Mouse (Mus musculus) activated CD4-positive, CD25-positive, alpha-beta regulatory T cell, adult 4 months (primary cell): ENCODE results near the gene Parva. TPM values are rescaled to one million over a fixed set of nuclear protein-coding genes. Genes with fewer than 3 reads are reported as not detected.

Experiments
- ATAC-seq: one replicate; pipeline ENCODE4 v1.8.0; 2017
- polyA plus RNA-seq, 2 experiments: library from polyadenylated mRNA; unstranded; fragments of 100-300 nt; shearing (Covaris generic); gene quantifications; one replicate each; pipeline ENCODE4 v1.2.1; 2017

Parva gene
- polyA plus RNA-seq, 2 experiments from 2014 or later = not detected

DNA sequence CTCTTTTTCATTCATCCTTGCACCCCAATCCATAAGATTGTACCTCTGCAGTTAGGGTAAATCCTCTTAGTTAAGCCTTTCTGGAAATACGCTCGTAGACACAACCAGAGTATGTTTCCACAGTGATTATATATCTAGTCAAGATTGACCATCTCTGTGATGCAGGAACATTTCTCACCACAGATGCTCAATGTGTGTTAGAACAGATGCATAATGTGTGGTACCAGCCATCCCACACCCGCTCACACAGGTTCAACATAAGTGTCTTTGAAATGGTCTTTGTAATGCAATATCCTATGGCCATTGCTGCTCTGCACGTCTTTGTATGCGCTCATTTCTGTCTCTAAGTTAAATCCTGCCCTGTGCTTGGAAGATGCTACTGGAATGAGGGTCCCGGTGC lies 98.2 kb downstream of the Parva start:
- ATAC-seq = no peak

DNA sequence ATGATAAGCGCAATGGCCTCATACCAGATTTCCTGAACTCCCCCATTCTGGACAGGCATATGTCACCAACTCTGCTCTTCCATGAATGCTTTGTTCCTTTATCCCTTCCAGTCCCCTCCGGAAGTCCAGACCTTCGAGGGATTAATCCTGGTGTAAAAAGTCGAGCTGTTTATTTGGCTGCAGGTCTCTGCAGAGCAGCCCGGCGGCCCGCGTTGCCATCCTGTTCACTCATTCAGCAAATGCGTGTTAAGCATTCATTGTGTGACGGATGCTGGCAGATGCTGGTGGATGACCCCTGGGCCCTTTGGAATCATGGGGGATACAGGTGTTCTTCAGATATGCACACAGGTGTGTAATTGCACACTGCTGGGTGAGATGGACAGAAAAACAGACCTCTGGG lies 98.9 kb downstream of the Parva start:
- no peak for ATAC-seq

DNA sequence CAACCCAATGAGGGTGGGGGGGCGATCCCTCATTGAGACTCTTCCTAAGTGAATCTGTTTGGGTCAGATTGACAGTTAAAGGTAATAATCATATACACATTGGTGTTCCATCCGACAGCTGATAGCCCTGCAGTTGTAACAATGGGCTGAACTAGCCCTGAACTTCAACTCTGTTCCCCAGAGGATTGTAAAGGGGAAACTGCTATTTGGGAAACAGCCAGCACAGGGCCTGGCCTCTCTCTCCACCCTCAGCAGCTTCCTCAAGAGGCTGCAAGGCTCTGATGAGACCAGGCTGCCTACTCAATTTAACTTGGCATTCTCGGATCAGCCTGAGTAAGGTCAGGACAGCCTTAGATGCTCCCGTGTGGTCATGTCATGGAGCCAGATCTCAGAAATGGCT lies 99.9 kb downstream of the Parva start:
- ATAC-seq = no peak

DNA sequence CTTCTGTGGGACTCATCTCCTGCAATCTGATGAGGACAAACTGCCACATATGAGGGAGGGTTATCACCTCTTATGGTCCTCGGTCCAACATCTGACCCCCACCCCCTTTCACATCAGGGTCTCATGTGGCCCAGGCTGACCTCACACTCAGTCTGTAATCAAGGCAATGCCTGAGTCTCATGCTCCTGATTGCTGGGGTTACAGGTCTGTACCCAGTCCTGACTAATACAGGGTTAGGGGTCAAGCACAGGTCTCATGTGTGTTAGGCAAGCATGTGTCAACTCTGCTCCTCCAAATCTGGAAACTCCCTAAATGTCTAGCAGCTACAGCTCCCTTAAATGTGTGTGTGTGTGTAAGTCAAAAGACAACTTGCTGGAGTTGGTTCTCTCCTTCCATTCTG lies 100.8 kb downstream of the Parva start:
- no peak for ATAC-seq

DNA sequence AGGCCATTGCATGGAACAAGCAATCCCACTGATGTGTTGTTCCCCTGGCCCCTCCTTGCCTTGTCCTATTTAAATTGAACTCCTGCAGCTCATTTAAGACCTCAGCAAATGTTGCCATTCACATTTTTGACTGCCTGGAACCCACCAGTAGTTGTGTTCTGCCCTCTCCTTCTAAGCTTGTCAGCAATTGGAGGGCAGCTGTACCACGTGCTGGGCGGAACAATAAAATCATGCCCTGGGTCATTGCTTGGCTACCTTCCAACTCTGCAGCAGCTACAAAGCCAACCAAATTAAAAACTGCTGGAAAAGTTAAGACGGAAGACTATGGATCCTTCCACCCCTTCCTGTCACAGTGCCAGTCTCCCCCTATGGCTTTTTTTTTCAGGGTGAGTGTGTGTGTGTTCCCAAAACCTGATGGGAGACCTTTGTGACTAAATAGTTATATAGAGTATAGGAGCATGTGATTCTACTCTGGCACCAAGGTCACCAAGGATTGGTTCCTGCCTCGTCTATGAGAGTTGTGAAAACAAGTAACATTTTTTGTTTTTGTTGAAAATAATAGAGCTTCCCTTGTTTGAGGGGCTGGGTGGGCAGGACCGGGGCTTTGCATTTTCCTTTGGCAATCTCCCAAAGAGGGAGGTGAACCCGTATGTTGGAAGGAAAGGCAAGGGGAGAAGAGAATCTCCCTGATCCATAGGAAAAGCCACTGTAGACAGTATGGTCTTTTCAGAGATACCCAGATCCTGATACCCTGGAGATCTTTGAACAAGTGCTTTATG lies 101.5 kb downstream of the Parva start:
- no peak for ATAC-seq

DNA sequence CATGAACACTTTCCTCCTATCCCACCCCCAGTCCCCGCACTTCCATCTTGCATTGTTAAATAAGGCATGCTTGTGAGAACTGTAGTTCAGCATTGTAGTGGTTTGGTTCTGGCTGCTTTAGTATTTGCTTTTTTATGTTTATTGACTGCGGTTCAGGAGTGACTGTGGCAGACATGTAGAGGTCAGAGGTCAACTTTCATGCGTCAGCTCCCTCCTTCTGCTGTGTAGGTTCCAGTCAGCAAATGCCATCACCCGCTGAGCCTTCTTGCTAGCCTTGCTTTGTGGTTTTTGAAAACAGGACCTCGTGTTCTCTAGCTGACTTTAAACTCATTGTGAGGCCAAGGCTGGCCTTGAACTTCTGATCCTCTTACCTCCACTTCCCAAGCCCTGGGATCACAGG lies 103.6 kb downstream of the Parva start:
- ATAC-seq = no peak

DNA sequence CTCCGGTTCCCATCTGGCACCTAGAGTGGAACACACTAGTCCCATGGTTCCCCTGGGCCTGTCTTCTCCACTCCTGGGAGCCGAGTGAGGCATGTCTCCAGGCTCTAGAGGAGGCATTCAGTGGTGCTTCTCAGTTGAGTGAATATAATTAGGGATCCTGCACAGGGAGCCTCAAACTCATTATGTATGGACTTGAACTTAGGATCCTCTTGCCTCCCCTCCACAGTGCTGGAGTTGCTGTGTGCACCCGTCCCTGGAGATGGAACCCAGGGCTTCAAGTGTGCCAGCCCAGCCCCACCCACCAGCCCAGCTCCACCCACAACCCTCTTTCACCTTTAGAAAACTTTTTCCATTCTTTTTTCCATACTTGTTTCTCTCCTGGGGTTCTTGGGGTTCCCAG lies 106.8 kb downstream of the Parva start:
- ATAC-seq = no peak

DNA sequence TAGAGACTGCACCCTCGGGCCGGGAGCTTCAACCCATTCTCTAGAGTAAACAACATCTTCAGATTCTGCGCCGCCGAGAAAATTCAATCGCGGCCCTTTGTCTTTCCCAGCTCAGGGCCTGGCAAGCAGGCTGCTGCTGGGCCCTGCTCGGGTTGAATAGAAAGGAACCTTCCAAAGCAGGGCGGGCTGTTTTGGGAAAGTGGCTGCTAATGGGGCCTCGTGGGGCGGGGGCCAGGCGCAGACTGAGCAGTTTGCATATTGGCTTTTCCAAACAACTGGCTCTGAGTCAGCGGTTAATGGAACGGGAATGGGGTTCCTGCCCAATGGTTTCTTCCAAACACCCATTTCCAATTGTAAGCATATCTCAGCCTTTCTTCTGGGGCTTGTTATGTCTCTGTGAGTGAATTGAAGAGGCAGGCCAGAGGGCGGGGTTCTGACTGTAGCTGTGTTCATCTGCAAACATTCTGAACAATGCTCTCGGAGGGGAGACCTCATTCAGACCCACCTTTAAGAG lies 108.2 kb downstream of the Parva start:
- ATAC-seq = no peak

DNA sequence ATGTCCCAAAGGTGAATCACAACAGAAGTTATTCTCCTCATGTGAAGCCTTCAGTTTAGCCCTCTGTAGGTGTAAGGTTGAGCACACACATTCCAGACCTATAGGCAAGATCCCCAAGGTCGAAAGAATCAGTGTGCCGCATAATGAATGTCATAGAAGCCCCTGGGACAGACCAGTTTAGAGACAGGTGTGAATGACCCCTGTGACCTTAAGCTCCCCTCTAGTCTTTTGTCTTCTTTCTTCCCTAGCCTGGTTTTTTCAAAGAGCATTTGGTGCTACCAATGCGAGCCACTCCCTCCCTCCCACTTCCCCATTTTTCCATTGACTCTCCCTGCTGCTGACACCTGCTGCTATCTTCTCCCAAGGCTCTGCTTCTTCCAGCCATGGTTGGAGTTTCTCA lies 121.8 kb downstream of the Parva start:
- no peak for ATAC-seq

DNA sequence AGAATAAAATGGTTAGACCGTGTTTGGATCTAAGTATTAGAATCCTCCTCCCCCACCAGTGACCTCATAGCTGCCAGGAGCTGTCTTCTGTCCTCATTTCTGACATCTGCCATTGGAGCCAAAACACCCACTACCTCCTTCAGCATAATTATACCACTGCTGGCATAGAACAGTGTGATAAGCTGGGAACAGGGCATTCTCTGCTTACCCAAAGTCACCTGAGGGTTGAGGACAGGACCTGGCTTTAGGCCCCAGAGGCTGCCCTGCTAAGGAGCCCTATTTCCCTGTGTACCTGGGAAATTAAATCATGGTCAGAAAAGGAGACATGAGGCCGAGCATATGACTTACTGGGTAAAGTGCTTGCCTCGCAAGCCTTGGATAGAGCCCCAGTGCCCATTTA lies 134.2 kb downstream of the Parva start:
- ATAC-seq = no peak

DNA sequence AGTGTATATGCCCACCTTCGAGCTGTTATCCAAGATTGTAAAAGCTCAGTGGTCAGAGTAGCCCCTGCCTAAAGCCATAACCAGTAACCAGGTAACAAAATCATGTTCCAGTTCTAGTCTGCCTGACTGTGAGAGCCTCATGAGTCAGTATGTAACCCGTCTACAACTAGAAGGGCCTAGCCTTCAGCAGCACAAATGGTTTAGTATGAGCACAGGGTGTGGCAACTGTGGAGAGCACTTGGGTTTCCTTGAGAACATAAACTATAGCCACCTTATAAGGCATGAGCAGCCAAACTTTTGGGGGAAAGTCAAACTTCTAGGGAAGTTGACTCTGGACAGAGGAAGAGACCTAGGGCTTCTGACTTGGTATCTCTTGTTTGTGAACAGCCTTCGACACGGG lies 139.7 kb downstream of the Parva start:
- ATAC-seq = no peak

DNA sequence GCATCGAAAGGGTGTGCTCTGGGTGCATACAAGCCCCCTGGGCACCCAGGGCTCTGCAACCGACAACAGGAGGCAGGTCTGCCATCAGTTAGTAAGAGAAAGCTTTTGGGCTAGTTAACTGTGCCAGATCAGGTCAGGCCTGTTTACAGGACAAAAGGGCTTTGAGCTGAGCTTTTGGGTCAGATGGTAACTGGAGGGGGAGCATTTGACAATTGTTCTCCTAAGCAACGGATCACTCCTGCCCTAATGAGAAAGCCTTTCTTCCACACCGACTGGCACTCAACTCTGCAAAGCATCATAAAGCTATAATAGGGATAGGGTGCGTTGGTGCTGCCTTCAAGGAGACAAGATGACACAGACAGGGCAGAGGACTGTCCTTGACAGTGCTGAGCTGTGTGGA lies 141.7 kb downstream of the Parva start:
- ATAC-seq = no peak

DNA sequence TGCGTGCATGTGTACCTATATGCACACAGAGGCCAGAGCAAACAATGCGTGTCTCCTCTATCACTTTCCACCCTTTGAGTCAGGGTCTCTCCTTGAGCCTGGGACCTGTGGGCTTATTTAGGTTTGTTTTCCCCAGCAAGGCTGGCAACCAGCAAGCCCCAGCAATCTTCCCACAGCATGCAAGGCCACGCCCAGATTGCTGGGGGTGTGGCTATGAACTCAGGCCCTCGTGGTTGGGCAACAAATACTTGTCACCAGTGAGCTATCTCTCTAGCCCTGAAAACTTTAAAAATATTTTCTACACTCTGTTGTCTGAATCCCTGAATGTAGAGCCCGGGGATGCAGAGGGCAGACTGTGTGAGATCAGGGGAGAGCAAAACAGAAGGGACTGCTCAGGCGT lies 154.3 kb downstream of the Parva start:
- ATAC-seq = no peak

DNA sequence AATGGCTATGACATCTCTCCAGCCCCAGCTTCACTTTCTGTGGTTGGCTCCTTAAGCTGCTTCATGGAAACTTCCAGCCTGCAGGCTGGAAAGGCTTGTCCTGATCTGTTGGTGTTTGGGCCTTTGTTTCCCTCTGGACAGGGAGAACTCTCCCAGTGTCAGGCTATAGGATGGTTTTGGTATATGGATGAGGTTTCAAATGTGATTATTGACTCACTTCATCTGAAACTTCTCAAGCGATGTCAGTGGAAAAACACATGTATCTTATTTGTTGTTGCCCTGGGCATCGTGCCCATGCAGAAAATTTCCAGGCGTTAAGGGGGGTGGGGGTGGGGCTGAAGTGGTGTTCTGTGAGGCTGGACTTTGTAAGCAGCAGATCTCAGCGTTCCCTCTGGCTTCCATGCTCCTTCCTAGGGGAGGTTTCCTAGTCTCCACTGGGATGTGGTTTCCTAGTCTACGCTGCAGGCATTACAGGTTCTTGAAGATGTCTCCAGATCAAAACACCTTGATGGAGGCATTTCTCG lies 155.6 kb downstream of the Parva start:
- ATAC-seq = no peak

DNA sequence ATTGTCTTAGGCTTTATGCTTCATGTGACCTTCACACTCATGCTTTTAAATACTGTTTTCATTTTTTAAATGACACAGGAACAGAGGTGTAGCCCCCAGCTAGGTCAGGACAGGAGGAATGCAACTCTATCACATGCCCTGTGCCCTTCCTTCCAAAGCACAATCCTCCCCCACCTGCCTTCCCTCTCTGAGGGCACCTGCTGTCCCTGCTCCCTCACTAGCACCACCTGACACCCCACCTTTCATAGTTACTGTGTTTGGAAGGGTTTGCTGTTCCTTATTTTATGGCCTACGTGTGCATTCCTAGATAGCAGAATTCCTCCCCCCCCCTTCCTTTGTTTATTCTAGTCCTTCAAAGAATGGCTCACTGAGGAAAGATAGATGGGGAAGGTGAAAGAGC lies 160.1 kb downstream of the Parva start:
- ATAC-seq = no peak

DNA sequence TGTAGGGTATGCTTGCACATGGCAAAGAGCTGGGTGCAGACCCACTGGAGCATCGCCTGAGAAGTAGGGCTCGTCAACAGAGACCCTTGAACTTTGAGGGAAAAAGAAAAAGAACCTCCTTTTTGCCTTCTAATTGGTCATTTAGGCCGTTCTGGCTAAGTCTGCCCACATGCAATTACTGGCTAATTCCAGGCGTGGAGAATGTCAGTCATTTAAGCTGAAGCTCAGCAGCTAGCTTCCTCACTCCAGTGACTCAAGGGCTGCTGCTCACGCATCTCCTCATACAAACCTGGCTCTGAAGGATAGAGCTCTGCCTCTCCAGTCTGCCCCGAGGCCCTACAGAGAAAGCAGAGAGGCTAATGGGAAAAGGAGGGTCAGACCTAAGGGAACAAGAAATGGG lies 162.2 kb downstream of the Parva start:
- no peak for ATAC-seq

DNA sequence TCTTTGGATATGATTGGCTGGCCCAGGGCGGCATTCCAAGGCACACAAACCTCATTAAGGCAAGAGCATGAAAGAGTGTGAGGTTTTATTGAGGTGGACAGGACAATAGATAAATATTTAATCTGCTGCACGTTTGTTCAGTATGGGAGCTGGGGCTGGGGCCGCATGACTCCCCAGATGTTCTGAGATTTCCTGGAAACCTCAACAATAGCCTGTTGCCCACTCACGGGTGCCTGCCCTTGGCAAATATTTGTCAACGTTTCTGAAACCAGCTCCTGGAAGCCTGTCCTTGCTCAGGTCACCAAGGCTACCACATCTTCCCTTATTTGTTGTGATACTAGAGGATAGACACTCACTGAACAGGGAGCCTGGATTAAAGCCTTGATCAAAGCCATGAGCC lies 166.3 kb downstream of the Parva start:
- ATAC-seq = no peak

DNA sequence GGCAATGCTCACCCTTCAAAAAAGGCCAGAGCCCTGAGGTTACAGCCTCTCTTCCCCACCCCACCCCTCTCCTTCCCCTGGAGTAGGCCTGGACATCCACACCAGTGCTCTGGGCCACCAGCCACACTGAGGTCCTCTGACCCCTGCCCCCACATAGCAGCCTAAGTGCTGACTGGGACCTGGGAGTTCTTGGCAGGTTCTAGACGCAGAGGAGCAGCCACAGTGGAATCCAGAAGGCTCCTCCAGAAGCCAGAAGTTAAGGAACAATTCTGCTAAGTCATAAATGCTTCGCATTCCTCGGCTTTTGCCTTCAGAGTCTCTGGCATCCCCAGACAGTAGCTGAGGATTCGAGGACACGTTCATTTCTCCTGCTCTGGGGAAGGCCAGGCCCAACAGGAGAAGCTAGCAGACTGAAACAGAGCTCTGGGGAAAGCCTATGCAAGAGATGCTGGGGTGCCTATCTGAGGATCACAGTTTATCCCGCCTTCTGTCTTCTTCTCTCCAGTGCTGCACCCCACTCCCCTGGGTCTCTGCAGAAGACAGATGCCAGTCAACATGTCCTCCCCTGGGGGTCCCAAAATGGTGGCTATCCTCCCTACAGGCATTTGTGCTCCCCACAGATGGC lies 168.0 kb downstream of the Parva start:
- no peak for ATAC-seq

DNA sequence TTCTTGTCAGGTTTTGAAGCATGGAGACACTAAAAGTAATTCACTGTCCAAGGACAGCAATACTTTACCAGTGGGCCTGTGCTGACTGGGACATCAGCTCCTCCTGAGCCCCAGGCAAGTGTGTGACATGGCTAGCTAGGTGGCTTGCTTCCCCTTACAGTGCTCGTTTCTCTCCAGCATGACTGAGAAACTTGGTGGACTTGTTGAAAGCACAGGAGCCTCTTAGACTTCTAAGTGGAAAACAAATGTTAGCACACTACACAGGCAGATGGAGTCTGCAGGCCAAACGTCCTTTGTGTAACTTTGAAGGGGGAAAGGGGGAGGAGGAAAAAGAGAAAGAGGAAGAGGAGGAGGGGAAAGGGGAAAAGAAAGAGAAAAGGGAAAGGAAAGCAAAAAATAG lies 172.3 kb downstream of the Parva start:
- ATAC-seq = no peak

DNA sequence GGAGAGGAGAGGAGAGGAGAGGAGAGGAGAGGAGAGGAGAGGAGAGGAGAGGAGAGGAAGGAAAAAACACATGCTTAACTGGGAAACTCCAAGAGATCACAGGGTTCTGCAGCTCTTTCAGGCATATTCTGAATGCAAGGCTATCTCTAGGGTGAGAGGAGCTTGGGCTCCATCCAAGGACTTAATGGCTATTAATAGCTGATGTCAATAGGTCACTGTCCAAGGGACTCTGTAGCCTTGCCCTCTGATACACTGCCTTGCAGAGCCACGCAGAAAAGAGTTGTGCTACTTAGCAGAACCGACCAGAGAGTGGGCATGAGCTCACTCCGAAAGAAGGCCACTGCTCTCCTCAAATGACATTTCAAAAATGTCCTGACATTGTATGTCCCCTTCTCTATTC lies 172.9 kb downstream of the Parva start:
- ATAC-seq = no peak

DNA sequence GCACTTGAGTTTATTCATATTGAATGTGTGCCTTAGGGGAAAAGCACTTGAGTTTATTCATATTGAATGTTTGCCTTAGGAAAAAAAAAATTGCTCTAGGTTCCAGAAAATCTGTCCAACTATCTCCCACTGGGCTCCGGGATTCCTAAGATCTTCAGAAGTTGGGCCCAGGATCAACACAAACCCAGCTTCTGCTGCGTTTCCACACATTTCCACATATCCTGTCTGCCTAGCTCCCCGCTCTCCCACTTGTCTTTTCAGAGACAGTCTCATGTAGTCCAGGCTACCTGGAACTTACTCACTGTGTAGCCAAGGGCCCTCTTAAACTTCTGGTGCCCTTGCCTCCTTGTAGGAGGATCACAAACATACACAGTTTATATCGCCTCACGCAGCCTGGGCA lies 175.7 kb downstream of the Parva start:
- ATAC-seq = no peak

DNA sequence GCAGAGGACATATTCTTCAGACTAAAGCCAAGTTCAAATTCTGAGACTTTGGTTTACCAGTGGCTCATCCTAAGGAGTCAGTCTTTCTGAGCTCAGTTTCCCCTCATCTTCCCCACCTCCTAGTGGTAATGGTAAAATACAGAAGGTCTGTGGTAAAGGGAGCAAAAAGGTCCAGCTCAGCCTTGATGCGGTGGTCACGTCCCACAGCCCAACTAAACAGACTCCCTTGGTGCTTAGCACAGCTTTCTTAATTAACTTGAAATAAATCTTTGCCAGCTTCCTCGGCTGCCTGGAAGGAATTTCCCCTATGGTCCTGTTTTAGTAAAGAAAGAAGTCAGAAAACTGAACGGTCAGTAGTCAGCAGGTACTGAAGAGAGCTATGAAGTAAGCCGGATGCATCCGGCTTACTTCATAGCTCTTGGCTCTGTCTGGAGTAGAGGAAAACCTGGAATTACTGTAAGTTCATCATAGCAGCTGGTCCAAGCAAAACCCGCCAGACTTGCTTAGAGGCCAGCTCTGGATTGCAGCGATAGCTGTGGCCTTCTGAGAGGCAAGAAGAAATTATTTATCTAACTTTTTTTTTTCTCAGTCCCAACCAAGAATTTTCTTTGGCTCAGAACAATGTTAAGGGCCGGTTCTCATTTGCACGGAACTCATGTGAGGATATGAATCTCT lies 176.3 kb downstream of the Parva start:
- no peak for ATAC-seq

DNA sequence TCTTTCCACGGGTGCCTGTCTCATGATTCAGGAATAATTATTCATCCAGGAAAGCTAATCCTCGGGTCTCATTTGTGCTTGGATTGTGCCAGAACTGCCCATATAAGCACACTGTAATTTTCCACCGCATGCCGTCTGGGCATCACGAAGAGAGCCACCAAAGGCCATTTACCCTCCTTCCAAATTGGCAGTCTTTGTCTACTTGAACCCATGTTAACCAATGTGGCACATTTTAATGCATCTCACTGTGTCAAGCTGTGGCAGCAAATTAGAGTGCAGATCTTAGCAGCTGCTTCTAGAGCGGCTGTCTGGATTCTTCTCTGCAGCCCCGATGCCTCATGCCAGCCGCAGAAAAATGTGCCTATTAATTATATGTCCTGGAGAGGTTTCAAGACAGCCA lies 176.9 kb downstream of the Parva start:
- no peak for ATAC-seq
